Mouse (Mus musculus) embryonic fibroblast, embryonic 13.5 days (primary cell): ENCODE measurements around the gene Zfp874a.

Source experiments
- CTCF ChIP-seq: IDR thresholded peaks from 2 replicates; pipeline ENCODE4 v1.5.1; 2011; ENCODE audit warnings: mild to moderate bottlenecking, control low read depth, low read length, moderate library complexity, borderline replicate concordance; ENCODE audit not compliant: insufficient read depth
- POLR2A ChIP-seq: IDR thresholded peaks from 2 replicates; pipeline ENCODE4 v1.6.1; 2011; ENCODE audit warnings: low read depth, mild to moderate bottlenecking, control low read depth, low read length, moderate library complexity

DNA sequence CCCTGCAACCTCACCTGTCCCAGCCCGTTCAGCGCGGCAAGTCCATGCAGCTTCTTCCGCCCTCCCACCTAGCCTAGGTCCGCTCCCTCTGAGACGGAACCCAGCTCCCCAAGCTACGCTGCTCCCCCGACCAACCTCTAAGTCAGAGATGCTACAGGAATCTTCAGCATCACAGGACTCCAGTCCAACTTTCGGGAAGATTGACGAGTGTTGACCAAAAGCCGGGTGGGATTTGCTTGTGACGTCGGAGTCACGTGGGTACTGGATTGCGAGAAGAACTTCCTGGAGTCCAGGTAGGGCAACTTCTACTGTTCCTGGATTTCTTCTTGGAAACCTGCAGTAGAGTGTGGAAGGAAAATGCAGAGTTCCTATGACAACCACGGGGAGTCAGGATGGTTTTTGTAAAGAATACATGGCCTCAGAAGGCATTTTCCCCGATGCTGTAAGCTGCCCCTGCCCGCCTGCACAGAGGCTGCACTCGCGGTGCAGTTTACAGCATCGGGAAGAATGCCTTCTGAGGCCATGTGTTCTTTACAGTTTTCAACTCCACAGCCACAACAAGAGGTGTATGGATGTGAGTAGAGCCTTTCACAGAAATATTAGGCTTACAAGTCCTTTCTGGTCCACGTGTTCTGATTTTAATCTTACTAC is 30.1 kb downstream of the Zfp874a start, which contains the start of gene Zfp459:
- TF ChIP-seq CTCF: no peak
- no peak for TF ChIP-seq POLR2A
